Mouse (Mus musculus): ENCODE data around the gene Commd6.

GRCm38 (mm10) chr14:101597096-101597715 is 43.3 kb downstream of the Commd6 start:
- TF ChIP-seq POLR2A (IDR thresholded peaks at IDR 0.05; ENCODE audit: extremely low read depth, insufficient read depth, low read length), result no peak
- TF ChIP-seq CTCF (IDR thresholded peaks at IDR 0.05; ENCODE audit: low read depth, low read length), result no peak

Measured in liver, adult 2 months (tissue).